Mouse (Mus musculus): ENCODE measurements around the gene Slc6a20b. TPM values are rescaled to one million over a fixed set of nuclear protein-coding genes. Genes with fewer than 3 reads are reported as not detected.

Slc6a20b gene
- polyA plus RNA-seq, 1 experiment from 2014 or later = 0.24 TPM

Other genes with a start within 250 kb of the Slc6a20b start
- gene Limd1, start 153.9 kb downstream of the Slc6a20b start, polyA plus RNA-seq (2015; fragmentation: Nextera tagmentation; extraction: Ambion mirVana) = 57.3 and 61.5 TPM in 2 replicates
- gene Sacm1l, start 102.8 kb downstream of the Slc6a20b start, polyA plus RNA-seq (2015; fragmentation: Nextera tagmentation; extraction: Ambion mirVana) = 57.9 and 58.1 TPM in 2 replicates
- 0.36 and 0.92 TPM in 2 replicates for gene Ccr9, start 45.9 kb upstream of the Slc6a20b start, polyA plus RNA-seq (2015; fragmentation: Nextera tagmentation; extraction: Ambion mirVana)
- 0.18 and 0.48 TPM in 2 replicates for gene Slc6a20a, start 46.3 kb upstream of the Slc6a20b start, polyA plus RNA-seq (2015; fragmentation: Nextera tagmentation; extraction: Ambion mirVana)
- 50.9 and 51.6 TPM in 2 replicates for gene Lztfl1, start 85.1 kb upstream of the Slc6a20b start, polyA plus RNA-seq (2015; fragmentation: Nextera tagmentation; extraction: Ambion mirVana)
- 0.43 and 0.75 TPM in 2 replicates for gene Cxcr6, start 173.9 kb upstream of the Slc6a20b start, polyA plus RNA-seq (2015; fragmentation: Nextera tagmentation; extraction: Ambion mirVana)
- 14.2 and 15.5 TPM in 2 replicates for gene Fyco1, start 219.3 kb upstream of the Slc6a20b start, polyA plus RNA-seq (2015; fragmentation: Nextera tagmentation; extraction: Ambion mirVana)
- gene Xcr1, start 229.5 kb upstream of the Slc6a20b start, polyA plus RNA-seq (2015; fragmentation: Nextera tagmentation; extraction: Ambion mirVana) = 0.05 TPM in 1 of 2 replicates, not detected in the other

All from lung, embryonic 16.5 days (tissue).